Mouse (Mus musculus): ENCODE results near the gene Ddx1.

DNA sequence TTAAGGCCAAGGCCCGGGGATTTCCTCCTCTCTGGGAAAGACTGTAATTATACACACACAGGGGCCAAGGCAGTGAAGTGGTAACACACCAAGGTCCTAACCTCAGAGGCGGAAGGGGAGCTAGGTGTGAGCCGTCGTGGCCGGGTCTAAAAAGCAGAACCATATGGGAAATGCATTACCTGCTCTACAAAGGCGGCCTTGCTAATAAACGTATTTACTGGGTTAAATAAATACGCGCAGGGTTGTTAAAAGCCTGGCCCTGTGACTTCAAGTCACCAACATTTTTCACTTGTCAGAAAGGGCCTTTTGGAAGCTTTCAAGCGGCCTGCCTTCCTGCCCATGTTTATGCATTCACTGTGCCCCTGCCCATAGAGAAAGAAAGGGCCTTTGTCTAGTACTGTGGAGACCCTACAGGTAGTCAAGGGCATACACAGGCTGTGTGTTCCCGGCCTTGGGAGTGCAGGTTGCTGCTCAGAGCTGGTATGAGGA is 64.1 kb downstream of the Ddx1 start:
- TF ChIP-seq ZC3H11A (IDR thresholded peaks at IDR 0.05; ENCODE audit: borderline replicate concordance, low read depth, low read length) (no peak), CHD2 (IDR thresholded peaks at IDR 0.05; ENCODE audit: low read depth, low read length) (no peak)

All from ES-E14 (cell line).